Mouse (Mus musculus) urinary bladder, postnatal 25 days (tissue): ENCODE results near the gene Dhx9.
"Not testable (repeated sequence)": the region's sequence is repeated elsewhere in the genome, so short reads cannot be mapped to it uniquely, and the experiment has no call there.

ENCODE experiments used
- DNase-seq: peaks from one replicate; pipeline ENCODE4 v3.0.0; 2022; ENCODE audit warnings: low spot score

The Dhx9 gene

GRCm38 (mm10) chr1:153486120-153486519, 1.3 kb downstream of the Dhx9 start:
- not testable (repeated sequence) for DNase-seq

DNA sequence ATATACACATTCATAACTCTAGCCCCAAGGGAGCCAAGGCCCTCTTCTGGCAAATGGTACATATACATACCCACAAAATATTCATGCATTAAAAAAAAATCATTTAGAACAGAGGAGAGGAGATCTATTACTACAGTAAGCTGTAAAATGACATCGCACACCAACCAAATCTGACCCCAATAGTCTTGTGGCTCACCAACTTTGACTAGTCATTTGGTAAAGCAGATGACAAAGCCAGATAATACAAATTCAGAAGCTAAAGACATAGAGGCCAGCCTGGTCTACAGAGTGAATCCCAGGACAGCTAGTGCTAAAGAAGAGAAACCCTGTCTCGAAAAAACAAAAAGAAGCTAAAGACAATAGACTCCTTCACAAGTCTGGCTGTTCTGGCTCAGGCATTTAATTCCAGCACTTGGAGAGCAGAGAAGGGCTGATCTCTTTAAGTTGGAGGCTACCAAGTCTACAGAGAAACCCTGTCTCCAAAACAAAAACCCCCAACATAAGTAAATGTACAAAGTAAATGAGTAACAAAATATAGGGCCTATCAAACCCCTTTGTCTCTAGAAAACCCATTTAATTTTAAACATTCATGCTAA, 2.2 kb downstream of the Dhx9 start:
- DNase-seq = no peak

GRCm38 (mm10) chr1:153481025-153481412, 6.4 kb downstream of the Dhx9 start:
- DNase-seq = no peak

DNA sequence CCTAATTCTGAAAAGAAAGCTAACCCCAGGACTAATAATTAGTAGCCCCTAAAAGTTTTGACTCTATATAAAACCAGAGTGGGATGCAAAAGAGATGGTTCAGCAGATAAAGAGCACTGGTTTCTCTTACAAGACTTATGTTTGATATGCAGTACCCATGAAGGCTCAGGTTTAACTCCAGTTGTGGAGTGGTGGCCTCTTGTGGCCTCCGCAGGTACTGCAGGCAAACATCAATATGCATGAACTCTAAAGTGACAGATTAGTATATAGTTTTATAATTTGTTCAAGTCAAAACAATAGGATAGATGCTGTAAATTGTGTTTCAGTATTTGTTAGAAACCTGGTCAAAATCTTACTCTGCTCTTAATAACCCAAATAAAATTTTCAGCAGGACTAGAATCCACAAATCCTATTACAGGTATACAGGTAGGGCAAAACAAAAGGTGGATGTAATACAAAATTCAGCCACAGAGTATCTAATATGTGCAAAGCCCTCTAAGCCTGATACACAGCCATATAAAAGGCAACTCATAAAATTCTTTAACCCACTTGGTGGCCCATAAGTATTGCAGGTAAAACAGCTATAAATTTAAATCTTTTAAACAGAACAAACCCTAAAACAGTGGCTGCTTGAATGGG, 7.0 kb downstream of the Dhx9 start:
- DNase-seq = peak; percentile 48

DNA sequence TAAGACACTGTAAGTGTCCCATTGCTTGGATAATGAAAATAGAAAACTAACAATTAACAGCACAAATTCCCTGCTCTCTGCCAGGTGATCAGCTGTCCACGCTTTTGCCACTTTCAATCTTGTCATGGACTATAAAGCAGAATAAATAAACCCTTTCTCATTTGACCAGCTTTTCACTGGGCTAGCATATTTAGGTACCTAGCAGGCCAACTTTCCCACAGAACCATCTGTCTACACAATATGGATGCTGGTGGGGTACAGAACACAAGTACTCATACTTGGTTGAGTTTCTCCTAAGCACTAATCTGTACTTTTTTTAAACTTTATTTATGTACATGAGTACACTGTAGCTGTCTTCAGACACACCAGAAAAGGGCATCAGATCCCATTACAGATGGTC, 8.2 kb downstream of the Dhx9 start:
- no peak for DNase-seq

- no peak for DNase-seq
These were observed 25.7 kb downstream of the Dhx9 start for GRCm38 (mm10) chr1:153461796-153462195.

DNA sequence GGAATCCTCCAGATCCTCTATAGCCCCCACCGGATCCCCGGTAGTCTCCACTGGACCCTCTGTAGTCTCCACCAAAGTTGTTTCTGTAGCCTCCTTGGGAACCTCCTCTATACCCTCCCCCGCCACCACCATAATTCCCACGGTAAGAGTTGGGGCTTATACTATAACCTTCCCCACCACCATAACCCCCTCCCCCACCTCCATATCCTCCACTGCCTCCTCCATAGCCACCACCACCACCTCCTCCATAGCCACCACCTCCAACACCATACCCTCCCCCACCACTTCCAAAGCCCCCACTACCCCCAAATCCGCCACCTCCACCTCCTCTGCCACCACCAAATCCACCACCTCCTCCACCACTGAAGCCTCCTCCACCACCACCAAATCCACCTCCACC, 31.3 kb downstream of the Dhx9 start:
- DNase-seq = no peak

DNA sequence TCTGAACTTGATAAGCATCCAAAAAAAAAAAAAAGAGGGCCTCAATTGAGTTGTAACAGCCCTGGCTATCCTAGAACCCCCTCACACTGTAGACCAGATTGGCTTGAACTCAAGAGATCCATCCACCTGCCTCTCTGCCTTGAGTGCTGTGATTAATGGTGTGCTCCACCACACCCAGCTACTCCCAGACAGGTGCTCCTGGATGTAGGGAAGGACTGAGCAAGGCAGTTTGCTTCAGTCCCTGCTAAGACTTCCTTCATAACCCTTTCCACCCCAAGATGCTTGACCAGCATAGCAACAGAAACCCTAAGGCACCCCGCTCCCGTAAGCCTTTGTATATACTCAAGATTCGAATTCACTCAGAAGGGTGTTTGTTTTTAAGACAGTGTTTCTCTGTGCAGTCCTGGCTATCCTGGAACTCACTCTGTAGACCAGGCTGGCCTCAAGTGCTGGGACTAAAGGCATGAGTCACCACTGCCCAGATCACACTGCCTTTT, 34.3 kb downstream of the Dhx9 start:
- DNase-seq = no peak

- DNase-seq = no peak
These were observed 36.0 kb downstream of the Dhx9 start for GRCm38 (mm10) chr1:153451237-153452154.

GRCm38 (mm10) chr1:153446120-153446831, 41.2 kb downstream of the Dhx9 start:
- no peak for DNase-seq

- DNase-seq = no peak
These were observed 43.8 kb downstream of the Dhx9 start for GRCm38 (mm10) chr1:153443632-153444031.

GRCm38 (mm10) chr1:153443019-153443418, 44.4 kb downstream of the Dhx9 start:
- DNase-seq = no peak

DNA sequence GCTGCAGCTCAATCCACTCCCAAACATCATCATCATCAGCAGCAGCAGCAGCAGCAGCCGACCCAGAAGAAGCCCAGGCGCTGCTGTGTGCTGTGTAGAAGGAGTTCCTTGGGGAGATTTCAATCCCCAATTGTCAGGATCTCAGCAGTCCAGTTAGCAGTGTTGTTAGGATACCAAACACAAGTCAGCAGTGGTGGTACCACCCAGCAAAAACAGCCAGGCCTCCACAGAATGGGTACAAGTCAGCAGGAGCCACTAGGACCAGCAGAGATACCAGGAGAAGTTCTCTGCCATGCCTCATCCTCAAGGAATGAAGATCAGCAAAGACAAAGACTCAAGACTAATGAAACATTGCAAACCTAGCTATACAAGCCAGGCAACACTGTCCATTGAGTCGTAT, 45.8 kb downstream of the Dhx9 start:
- no peak for DNase-seq

DNA sequence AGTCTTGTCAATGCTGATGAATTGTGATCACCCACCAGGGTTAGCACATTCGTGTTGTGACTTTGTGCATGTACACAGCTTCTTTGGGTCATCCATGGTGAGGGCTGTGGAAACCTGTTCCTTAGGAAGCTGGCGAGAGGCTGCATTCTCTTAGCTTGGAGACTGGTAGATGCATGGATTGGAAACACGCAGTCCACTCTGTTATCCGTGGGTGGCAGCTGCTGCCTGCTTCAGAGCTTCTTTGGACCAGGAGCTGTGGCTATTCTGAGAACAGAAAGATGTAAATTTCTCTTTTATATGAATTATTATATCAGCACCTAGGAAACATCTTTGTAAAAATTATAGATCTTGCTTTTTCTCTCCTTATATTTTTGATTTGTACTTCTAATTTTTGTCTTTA, 46.7 kb downstream of the Dhx9 start:
- DNase-seq = no peak

- no peak for DNase-seq
These were observed 49.9 kb downstream of the Dhx9 start for GRCm38 (mm10) chr1:153437536-153437935.

- DNase-seq = no peak
These were observed 53.4 kb downstream of the Dhx9 start for GRCm38 (mm10) chr1:153433851-153434589.

GRCm38 (mm10) chr1:153432329-153432728, 55.1 kb downstream of the Dhx9 start:
- no peak for DNase-seq

GRCm38 (mm10) chr1:153431701-153432100, 55.8 kb downstream of the Dhx9 start:
- DNase-seq = no peak

DNA sequence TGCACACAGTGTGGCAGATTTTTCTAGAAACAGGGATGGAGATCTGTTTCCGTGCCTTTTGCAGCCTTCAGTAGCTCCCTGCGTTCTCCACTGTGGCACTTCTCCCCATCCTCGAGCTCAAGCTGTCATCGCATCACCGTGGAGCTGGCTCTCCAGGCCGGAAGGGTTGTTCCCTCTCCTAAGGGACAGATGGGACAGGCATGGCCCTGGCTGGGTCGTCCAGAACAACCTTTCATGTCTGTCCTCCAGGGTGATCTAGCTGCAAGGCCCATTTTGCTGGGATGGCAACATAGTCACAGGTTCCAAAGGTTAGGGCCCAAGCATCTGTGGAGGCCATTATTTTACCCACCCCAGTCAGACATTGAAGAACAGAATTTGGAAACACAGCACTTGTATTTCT, 56.3 kb downstream of the Dhx9 start:
- DNase-seq = no peak

GRCm38 (mm10) chr1:153424770-153425584, 62.5 kb downstream of the Dhx9 start, which contains the start of gene Shcbp1l:
Gene Shcbp1l, plus strand, starts transcription at chr1:153425162.
- DNase-seq = peak; percentile 53

DNA sequence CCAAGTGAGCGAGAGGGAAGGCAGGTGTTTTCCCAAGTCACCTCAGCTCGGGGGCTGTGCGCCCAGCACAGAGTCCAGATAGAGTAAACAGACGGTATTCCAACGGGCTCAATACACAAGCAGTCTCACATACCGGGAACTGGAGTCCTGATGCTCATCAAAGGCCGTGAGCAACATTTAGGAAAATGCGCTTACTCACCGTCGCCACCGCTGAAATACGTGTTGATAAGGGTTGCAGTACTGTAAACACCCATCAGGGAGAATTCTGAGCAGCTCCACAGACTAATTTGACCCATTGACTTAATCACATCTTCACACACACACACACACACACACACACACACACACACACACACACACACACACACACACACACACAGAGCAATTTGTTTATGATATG, 63.2 kb downstream of the Dhx9 start:
- no peak for DNase-seq
